Mouse (Mus musculus): Measurements from ENCODE around the gene Il4i1. TPM values are rescaled to one million over a fixed set of nuclear protein-coding genes. Genes with fewer than 3 reads are reported as not detected.

The Il4i1 gene
- polyA plus RNA-seq, 1 experiment = 13.8 TPM

GRCm38 (mm10) chr7:44812651-44813325 is 3.4 kb upstream of the Il4i1 start:
- 92% methylated on average over 20 of the region's 20 CpGs for WGBS
- no peak for TF ChIP-seq CTCF (IDR thresholded peaks at IDR 0.05; ENCODE audit: extremely low read depth, insufficient read length, insufficient replicate concordance, low read depth, low read length)
- TF ChIP-seq POLR2A (IDR thresholded peaks at IDR 0.05; ENCODE audit: low read depth, low read length) = no peak
- Histone ChIP-seq H3K27ac (ENCODE audit: insufficient read depth, low read depth, low read length) (no peak overlapping the region), H3K4me1 (ENCODE audit: control insufficient read depth, insufficient read depth, insufficient read length, low read length) (peaks cover 7% of the 10 kb centered on the region), H3K36me3 (ENCODE audit: control insufficient read depth, insufficient read depth, low read length) (no peaks in the 10 kb centered on the region), H3K27me3 (ENCODE audit: control insufficient read depth, insufficient read depth, low read length) (no peaks in the 10 kb centered on the region), H3K4me3 (ENCODE audit: low read depth, low read length) (no peak overlapping the region)

- peaks cover 7% of the 10 kb centered on the region for H3K4me1 ChIP-seq (ENCODE audit: control insufficient read depth, insufficient read depth, insufficient read length, low read length)
- H3K27me3 ChIP-seq (ENCODE audit: control insufficient read depth, insufficient read depth, low read length) = no peaks in the 10 kb centered on the region
- no peak overlapping the region for H3K27ac ChIP-seq (ENCODE audit: insufficient read depth, low read depth, low read length)
- 89% methylated on average over 3 of the region's 3 CpGs for WGBS
- H3K4me3 ChIP-seq (ENCODE audit: low read depth, low read length) = no peak overlapping the region
- TF ChIP-seq POLR2A (IDR thresholded peaks at IDR 0.05; ENCODE audit: low read depth, low read length) = no peak
- TF ChIP-seq CTCF (IDR thresholded peaks at IDR 0.05; ENCODE audit: extremely low read depth, insufficient read length, insufficient replicate concordance, low read depth, low read length) = no peak
- H3K36me3 ChIP-seq (ENCODE audit: control insufficient read depth, insufficient read depth, low read length) = no peaks in the 10 kb centered on the region
Observed at GRCm38 (mm10) chr7:44813985-44814384, 2.2 kb upstream of the Il4i1 start.

GRCm38 (mm10) chr7:44814423-44814822 is 1.8 kb upstream of the Il4i1 start:
- H3K27ac ChIP-seq (ENCODE audit: insufficient read depth, low read depth, low read length) = no peak overlapping the region
- no peaks in the 10 kb centered on the region for H3K36me3 ChIP-seq (ENCODE audit: control insufficient read depth, insufficient read depth, low read length)
- peaks cover 7% of the 10 kb centered on the region for H3K4me1 ChIP-seq (ENCODE audit: control insufficient read depth, insufficient read depth, insufficient read length, low read length)
- no peak overlapping the region for H3K4me3 ChIP-seq (ENCODE audit: low read depth, low read length)
- H3K27me3 ChIP-seq (ENCODE audit: control insufficient read depth, insufficient read depth, low read length) = no peaks in the 10 kb centered on the region
- 88% methylated on average over 4 of the region's 4 CpGs for WGBS
- TF ChIP-seq POLR2A (IDR thresholded peaks at IDR 0.05; ENCODE audit: low read depth, low read length) = no peak
- TF ChIP-seq CTCF (IDR thresholded peaks at IDR 0.05; ENCODE audit: extremely low read depth, insufficient read length, insufficient replicate concordance, low read depth, low read length) = no peak

GRCm38 (mm10) chr7:44814952-44815553 is 1.1 kb upstream of the Il4i1 start:
- TF ChIP-seq POLR2A (IDR thresholded peaks at IDR 0.05; ENCODE audit: low read depth, low read length) (no peak), CTCF (IDR thresholded peaks at IDR 0.05; ENCODE audit: extremely low read depth, insufficient read length, insufficient replicate concordance, low read depth, low read length) (no peak)
- peak overlapping the region; percentile 75 for H3K27ac ChIP-seq (ENCODE audit: insufficient read depth, low read depth, low read length)
- 55% methylated on average over 14 of the region's 14 CpGs for WGBS
- no peaks in the 10 kb centered on the region for H3K36me3 ChIP-seq (ENCODE audit: control insufficient read depth, insufficient read depth, low read length)
- peak overlapping the region; percentile 89; the same call in 1 of the 2 replicates for H3K4me3 ChIP-seq (ENCODE audit: low read depth, low read length)
- H3K27me3 ChIP-seq (ENCODE audit: control insufficient read depth, insufficient read depth, low read length) = no peaks in the 10 kb centered on the region
- H3K4me1 ChIP-seq (ENCODE audit: control insufficient read depth, insufficient read depth, insufficient read length, low read length) = peaks cover 11% of the 10 kb centered on the region

- TF ChIP-seq POLR2A (IDR thresholded peaks at IDR 0.05; ENCODE audit: low read depth, low read length) (no peak), CTCF (IDR thresholded peaks at IDR 0.05; ENCODE audit: extremely low read depth, insufficient read length, insufficient replicate concordance, low read depth, low read length) (no peak)
- 0% methylated on average over 55 of the region's 57 CpGs for WGBS
- peak within 1 kb of the TSS; percentile 89 for H3K4me3 ChIP-seq (ENCODE audit: low read depth, low read length)
Observed at GRCm38 (mm10) chr7:44816470-44817021, 359 bp downstream of the Il4i1 start, which contains the start of gene Atf5. Atf5 (minus strand) TSS chr7:44816658.

GRCm38 (mm10) chr7:44817441-44817840 is 1.3 kb downstream of the Il4i1 start:
- Histone ChIP-seq H3K36me3 (ENCODE audit: control insufficient read depth, insufficient read depth, low read length) (no peaks in the 10 kb centered on the region), H3K4me1 (ENCODE audit: control insufficient read depth, insufficient read depth, insufficient read length, low read length) (peaks cover 16% of the 10 kb centered on the region), H3K27me3 (ENCODE audit: control insufficient read depth, insufficient read depth, low read length) (no peaks in the 10 kb centered on the region), H3K4me3 (ENCODE audit: low read depth, low read length) (no peak overlapping the region), H3K27ac (ENCODE audit: insufficient read depth, low read depth, low read length) (peak overlapping the region; percentile 75; the same call in 1 of the 2 replicates)
- WGBS = 9% methylated on average over 3 of the region's 3 CpGs
- TF ChIP-seq POLR2A (IDR thresholded peaks at IDR 0.05; ENCODE audit: low read depth, low read length) (no peak), CTCF (IDR thresholded peaks at IDR 0.05; ENCODE audit: extremely low read depth, insufficient read length, insufficient replicate concordance, low read depth, low read length) (no peak)

More at GRCm38 (mm10) chr7:44816470-44817021, 359 bp downstream of the Il4i1 start, which contains the start of gene Atf5:
- Histone ChIP-seq H3K4me1 (ENCODE audit: control insufficient read depth, insufficient read depth, insufficient read length, low read length) (peaks cover 16% of the 10 kb centered on the region), H3K27ac (ENCODE audit: insufficient read depth, low read depth, low read length) (peak within 1 kb of the TSS; percentile 75), H3K36me3 (ENCODE audit: control insufficient read depth, insufficient read depth, low read length) (no peaks in the 10 kb centered on the region), H3K27me3 (ENCODE audit: control insufficient read depth, insufficient read depth, low read length) (no peaks in the 10 kb centered on the region)

- 10% methylated on average over 2 of the region's 2 CpGs for WGBS
- peaks cover 16% of the 10 kb centered on the region for H3K4me1 ChIP-seq (ENCODE audit: control insufficient read depth, insufficient read depth, insufficient read length, low read length)
- H3K36me3 ChIP-seq (ENCODE audit: control insufficient read depth, insufficient read depth, low read length) = no peaks in the 10 kb centered on the region
- TF ChIP-seq POLR2A (IDR thresholded peaks at IDR 0.05; ENCODE audit: low read depth, low read length) (no peak), CTCF (IDR thresholded peaks at IDR 0.05; ENCODE audit: extremely low read depth, insufficient read length, insufficient replicate concordance, low read depth, low read length) (no peak)
- H3K27me3 ChIP-seq (ENCODE audit: control insufficient read depth, insufficient read depth, low read length) = no peaks in the 10 kb centered on the region
- H3K27ac ChIP-seq (ENCODE audit: insufficient read depth, low read depth, low read length) = peak overlapping the region; percentile 10; the same call in 1 of the 2 replicates
- H3K4me3 ChIP-seq (ENCODE audit: low read depth, low read length) = no peak overlapping the region
Observed at GRCm38 (mm10) chr7:44818164-44818563, 2.0 kb downstream of the Il4i1 start.

All from small intestine, adult 2 months (tissue).